Mouse (Mus musculus) olfactory bulb, adult 2 months (tissue): ENCODE measurements around the gene Zfp1. TPM values are rescaled to one million over a fixed set of nuclear protein-coding genes. Genes with fewer than 3 reads are reported as not detected.

Experiments used
- H3K27ac ChIP-seq: fragments of 200-500 bp; 2 replicates; pipeline ENCODE4 v1.5.1; 2012; ENCODE audit warnings: low read depth, low read length; ENCODE audit not compliant: insufficient read depth
- H3K4me1 ChIP-seq: fragments of 200-500 bp; 2 replicates; pipeline ENCODE4 v1.6.1; 2012; ENCODE audit warnings: low read length; ENCODE audit not compliant: control insufficient read depth, insufficient read depth
- H3K4me3 ChIP-seq: fragments of 200-500 bp; 2 replicates; pipeline ENCODE4 v1.5.1; 2012; ENCODE audit warnings: mild to moderate bottlenecking, low read depth, low read length, moderate library complexity; ENCODE audit not compliant: insufficient read depth
- CTCF ChIP-seq: fragments of 200-500 bp; IDR thresholded peaks from 2 replicates; pipeline ENCODE4 v1.5.1; 2012; ENCODE audit warnings: low read depth, mild to moderate bottlenecking, low read length, moderate library complexity; ENCODE audit not compliant: insufficient read depth
- POLR2A ChIP-seq: fragments of 200-500 bp; IDR thresholded peaks from 2 replicates; pipeline ENCODE4 v1.6.1; 2012; ENCODE audit warnings: mild to moderate bottlenecking, low read depth, low read length, moderate library complexity; ENCODE audit not compliant: insufficient read depth
- WGBS: fragments of 180-500 bp; shearing (Covaris S2); methylation state at CpG from one replicate; pipeline ENCODE4 v1.1.7; 2018; 5-methylcytosine and 5-hydroxymethylcytosine counted together
- polyA plus RNA-seq: library from polyadenylated mRNA; stranded (reverse); fragments of >200 nt; gene quantifications from 2 replicates; pipeline ENCODE4 v1.2.4, GENCODE M21; 2012; ENCODE audit warnings: low replicate concordance; ENCODE audit not compliant: missing spikeins, insufficient read depth, insufficient read length

Zfp1 gene
- polyA plus RNA-seq, 1 experiment, result not detected

- H3K4me1 ChIP-seq, result no peaks in the 10 kb centered on the region
- WGBS, result 97% methylated on average over 5 of the region's 5 CpGs
- H3K27ac ChIP-seq, result no peak overlapping the region
- H3K4me3 ChIP-seq, result no peak overlapping the region
- TF ChIP-seq POLR2A, result no peak
Observed at GRCm38 (mm10) chr8:111700740-111701139, 57.5 kb downstream of the Zfp1 start.

GRCm38 (mm10) chr8:111701380-111701779 lies 58.2 kb downstream of the Zfp1 start:
- no peaks in the 10 kb centered on the region for H3K4me1 ChIP-seq
- WGBS, result 91% methylated on average over 9 of the region's 9 CpGs
- no peak for TF ChIP-seq CTCF
- TF ChIP-seq POLR2A, result no peak
- no peak overlapping the region for H3K4me3 ChIP-seq
- H3K27ac ChIP-seq, result no peak overlapping the region

- TF ChIP-seq CTCF (no peak), POLR2A (no peak)
- Histone ChIP-seq H3K4me3 (no peak overlapping the region), H3K4me1 (no peaks in the 10 kb centered on the region), H3K27ac (no peak overlapping the region)
- 95% methylated on average over 12 of the region's 12 CpGs for WGBS
Observed at GRCm38 (mm10) chr8:111704585-111704984, 61.4 kb downstream of the Zfp1 start.

GRCm38 (mm10) chr8:111705222-111705621 lies 62.0 kb downstream of the Zfp1 start:
- WGBS, result 89% methylated on average over 3 of the region's 3 CpGs
- H3K27ac ChIP-seq, result no peak overlapping the region
- no peaks in the 10 kb centered on the region for H3K4me1 ChIP-seq
- no peak overlapping the region for H3K4me3 ChIP-seq
- TF ChIP-seq CTCF, result no peak
- TF ChIP-seq POLR2A, result no peak

- no peak overlapping the region for H3K4me3 ChIP-seq
- no peaks in the 10 kb centered on the region for H3K4me1 ChIP-seq
- H3K27ac ChIP-seq, result no peak overlapping the region
- TF ChIP-seq CTCF, result no peak
- no peak for TF ChIP-seq POLR2A
- WGBS, result 86% methylated on average over 5 of the region's 5 CpGs
Observed at GRCm38 (mm10) chr8:111705699-111706098, 62.5 kb downstream of the Zfp1 start.

- H3K27ac ChIP-seq, result no peak overlapping the region
Observed at GRCm38 (mm10) chr8:111708265-111708664, 65.1 kb downstream of the Zfp1 start.

GRCm38 (mm10) chr8:111709223-111709622 lies 66.0 kb downstream of the Zfp1 start:
- 84% methylated on average over 1 of the region's 1 CpGs for WGBS
- TF ChIP-seq CTCF (no peak), POLR2A (no peak)
- Histone ChIP-seq H3K4me3 (no peak overlapping the region), H3K4me1 (no peaks in the 10 kb centered on the region), H3K27ac (no peak overlapping the region)

More at GRCm38 (mm10) chr8:111708265-111708664, 65.1 kb downstream of the Zfp1 start:
- 91% methylated on average over 6 of the region's 6 CpGs for WGBS
- H3K4me1 ChIP-seq, result no peaks in the 10 kb centered on the region
- TF ChIP-seq POLR2A (no peak), CTCF (no peak)
- no peak overlapping the region for H3K4me3 ChIP-seq

GRCm38 (mm10) chr8:111710777-111711485 lies 67.7 kb downstream of the Zfp1 start:
- WGBS, result 92% methylated on average over 20 of the region's 20 CpGs
- H3K27ac ChIP-seq, result no peak overlapping the region
- TF ChIP-seq POLR2A, result no peak
- peaks cover 10% of the 10 kb centered on the region for H3K4me1 ChIP-seq
- H3K4me3 ChIP-seq, result no peak overlapping the region

- 59% methylated on average over 9 of the region's 9 CpGs for WGBS
- H3K4me1 ChIP-seq, result peaks cover 22% of the 10 kb centered on the region
- no peak overlapping the region for H3K4me3 ChIP-seq
- no peak overlapping the region for H3K27ac ChIP-seq
- TF ChIP-seq POLR2A, result no peak
- no peak for TF ChIP-seq CTCF
Observed at GRCm38 (mm10) chr8:111712135-111712534, 68.9 kb downstream of the Zfp1 start.
